Mouse (Mus musculus) G1E (cell line): ENCODE measurements around the gene Fez2. TPM values are rescaled to one million over a fixed set of nuclear protein-coding genes. Genes with fewer than 3 reads are reported as not detected.

Source experiments
- ATAC-seq: 2 replicates; pipeline ENCODE4 v1.8.0; 2016; ENCODE audit warnings: mild to moderate bottlenecking; ENCODE audit not compliant: insufficient number of reproducible peaks, poor library complexity, low FRiP score, severe bottlenecking; ENCODE audit errors: extremely low read depth
- DNase-seq: peaks from one replicate; pipeline ENCODE4 v3.0.0; 2012; ENCODE audit warnings: low spot score
- H3K27me3 ChIP-seq: 2 replicates; pipeline ENCODE4 v1.6.1; 2012; ENCODE audit warnings: mild to moderate bottlenecking, low read length, inconsistent platforms; ENCODE audit not compliant: insufficient read depth
- H3K36me3 ChIP-seq: replicated peaks from 2 replicates; pipeline ENCODE3; 2012; ENCODE audit warnings: mild to moderate bottlenecking, inconsistent platforms
- H3K4me1 ChIP-seq: 2 replicates; pipeline ENCODE4 v1.6.1; 2012; ENCODE audit warnings: low read depth, low read length, inconsistent platforms, mixed read lengths; ENCODE audit not compliant: insufficient read depth
- H3K4me3 ChIP-seq: 2 replicates; pipeline ENCODE4 v1.5.1; 2012; ENCODE audit warnings: low read depth, mild to moderate bottlenecking, inconsistent platforms, low read length, moderate library complexity, mixed read lengths
- H3K9me3 ChIP-seq: replicated peaks from 2 replicates; pipeline ENCODE4 v1.6.1; 2012; ENCODE audit warnings: inconsistent platforms
- CTCF ChIP-seq: IDR thresholded peaks from 2 replicates; pipeline ENCODE4 v1.5.1; 2012; ENCODE audit warnings: low read depth, low read length, inconsistent platforms, mixed read lengths
- GATA1 ChIP-seq: IDR thresholded peaks from 2 replicates; pipeline ENCODE4 v1.6.1; 2012; ENCODE audit warnings: borderline replicate concordance, low read length, inconsistent platforms, mixed read lengths
- GATA2 ChIP-seq: IDR thresholded peaks from 2 replicates; pipeline ENCODE4 v1.6.1; 2012; ENCODE audit warnings: low read depth, low read length, inconsistent platforms, borderline replicate concordance
- POLR2AphosphoS5 ChIP-seq: IDR thresholded peaks from 2 replicates; pipeline ENCODE4 v1.6.1; 2012; ENCODE audit warnings: low read depth, low read length, inconsistent platforms; ENCODE audit not compliant: insufficient replicate concordance
- TAL1 ChIP-seq: conservative IDR thresholded peaks from 2 replicates; pipeline ENCODE4 v1.6.1; 2012; ENCODE audit warnings: low read depth, low read length, inconsistent platforms, mixed read lengths
- polyA plus RNA-seq: library from polyadenylated mRNA; stranded (reverse); fragments of >175 nt; gene quantifications from 2 replicates; pipeline ENCODE4 v1.2.3, GENCODE M21; 2012
- total RNA-seq, 2 experiments: library from RNA; stranded (forward) in 1 of 2; stranded (reverse) in 1 of 2; fragments of 200-1000 nt in 1 of 2; fragments of >200 nt in 1 of 2; fragmentation: Nextera tagmentation in 1 of 2; gene quantifications; 2 replicates each; pipeline ENCODE4 v1.2.3; 2014 to 2017

Fez2 gene
- total and polyA plus RNA-seq, 3 experiments, result 3.1 to 14.6 (median 9.3) TPM

DNA sequence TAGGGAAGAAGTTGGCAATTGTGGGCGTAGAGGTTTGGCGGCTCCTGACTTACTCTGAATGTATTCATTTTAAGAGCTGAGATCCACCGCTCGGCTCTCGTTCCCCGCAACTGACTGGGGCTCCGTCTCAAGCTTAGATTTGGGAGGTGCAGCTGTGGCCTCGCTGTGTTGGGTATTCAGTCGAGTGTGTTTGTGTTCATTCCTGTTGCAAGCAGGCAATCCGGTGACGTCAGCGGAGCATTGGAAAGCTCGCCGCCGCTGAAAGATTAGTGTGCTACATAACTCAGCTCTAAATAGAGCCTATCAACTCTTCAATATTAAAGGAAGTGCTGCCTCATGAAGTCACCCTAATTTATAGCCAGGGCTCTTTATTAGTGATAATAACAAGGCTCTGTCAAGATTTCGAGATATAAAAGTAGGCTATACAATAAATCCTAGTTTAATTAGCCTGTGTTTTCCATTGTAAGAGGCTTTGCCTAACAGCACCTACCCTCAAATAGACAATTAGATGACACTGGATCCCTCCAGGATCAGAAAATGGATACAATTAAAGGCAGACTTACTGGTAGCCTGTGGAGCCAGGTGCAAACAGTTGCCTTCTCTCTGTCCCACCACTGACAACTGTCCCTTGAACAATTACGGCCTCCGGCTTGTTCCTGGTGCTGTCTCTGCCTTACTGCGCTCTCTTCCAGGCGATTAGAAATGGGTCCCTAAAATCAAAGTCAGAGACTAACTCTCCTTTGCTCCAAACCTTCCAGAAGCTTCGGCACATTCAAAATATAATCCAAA is 36.4 kb upstream of the Fez2 start:
- Histone ChIP-seq H3K4me3 (no peak overlapping the region), H3K36me3 (no peaks in the 10 kb centered on the region), H3K27me3 (peaks cover 10% of the 10 kb centered on the region; the same call in 1 of the 2 replicates), H3K9me3 (no peaks in the 10 kb centered on the region), H3K4me1 (peaks cover 10% of the 10 kb centered on the region)
- TF ChIP-seq TAL1, result no peak
- ATAC-seq (no peak), DNase-seq (no peak)

DNA sequence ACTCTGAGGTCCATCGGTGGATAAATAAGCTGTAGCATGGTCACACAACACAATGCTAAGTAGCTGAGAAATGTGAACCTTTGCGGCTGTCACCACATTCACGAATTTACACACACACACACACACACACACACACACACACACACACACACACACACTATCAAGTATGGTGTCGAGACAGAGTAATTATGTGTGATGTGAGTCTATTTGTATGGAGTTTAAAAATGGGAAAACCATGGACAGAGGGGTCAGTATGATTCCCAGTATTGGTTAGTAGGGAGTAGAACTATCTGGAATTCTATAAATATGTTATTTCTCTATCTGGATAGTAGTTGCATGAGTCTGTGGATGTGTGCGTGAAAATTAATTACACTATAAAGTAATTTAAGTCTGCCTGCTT is 35.6 kb upstream of the Fez2 start:
- Histone ChIP-seq H3K36me3 (no peaks in the 10 kb centered on the region), H3K9me3 (no peaks in the 10 kb centered on the region), H3K4me3 (no peak overlapping the region), H3K4me1 (peaks cover 10% of the 10 kb centered on the region), H3K27me3 (peaks cover 10% of the 10 kb centered on the region; the same call in 1 of the 2 replicates)
- DNase-seq (no peak), ATAC-seq (no peak)
- TF ChIP-seq GATA1 (no peak), POLR2AphosphoS5 (no peak), GATA2 (no peak), TAL1 (no peak)

DNA sequence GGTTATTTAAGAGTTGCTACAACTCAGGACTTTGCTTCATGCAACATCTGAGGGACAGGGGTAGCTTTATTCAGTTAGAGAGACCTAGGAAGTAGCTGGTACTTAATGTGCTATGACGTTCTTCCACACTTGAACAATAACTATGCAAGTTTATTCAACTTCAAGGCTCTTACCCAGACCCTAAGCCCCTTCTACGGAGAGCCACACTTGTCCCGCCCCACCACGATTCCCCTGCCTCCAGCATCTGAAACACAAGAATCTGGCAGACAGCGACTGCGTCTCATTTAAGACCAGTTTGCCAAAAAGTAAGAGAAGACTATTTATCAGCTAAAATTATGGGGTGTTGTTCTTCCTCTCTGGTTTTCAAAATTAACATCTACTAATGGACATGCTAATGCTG is 33.9 kb upstream of the Fez2 start:
- Histone ChIP-seq H3K27me3 (peaks cover 10% of the 10 kb centered on the region; the same call in 1 of the 2 replicates), H3K4me1 (peaks cover 10% of the 10 kb centered on the region), H3K9me3 (no peaks in the 10 kb centered on the region), H3K36me3 (no peaks in the 10 kb centered on the region), H3K4me3 (no peak overlapping the region)
- DNase-seq, result no peak
- TF ChIP-seq TAL1, result no peak
- TF ChIP-seq GATA1, result no peak
- no peak for TF ChIP-seq GATA2
- no peak for TF ChIP-seq CTCF
- TF ChIP-seq POLR2AphosphoS5, result no peak
- ATAC-seq, result no peak

DNA sequence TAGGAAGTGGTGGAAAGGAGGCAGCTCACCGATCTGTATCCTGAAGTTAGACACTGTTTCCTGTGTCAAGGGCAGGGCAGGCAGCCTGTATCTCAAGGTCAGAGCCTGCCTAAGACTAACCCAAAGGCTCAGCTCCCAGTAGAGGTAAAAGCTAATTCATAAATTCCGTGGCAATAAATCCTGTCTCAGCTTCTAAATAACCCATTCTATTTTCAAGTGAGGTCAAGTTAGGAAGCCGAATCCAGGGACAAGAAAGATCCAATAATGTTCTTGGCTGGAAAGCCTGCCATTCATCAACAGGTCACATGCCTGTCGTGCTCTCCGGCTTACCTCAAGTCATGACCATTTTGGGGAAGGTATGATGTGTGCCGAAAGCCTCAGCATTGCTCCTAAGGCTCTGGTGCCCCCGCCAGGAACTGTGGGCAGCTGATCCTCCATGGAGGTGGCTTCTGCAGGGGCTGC is 33.4 kb upstream of the Fez2 start:
- no peak for ATAC-seq
- DNase-seq, result no peak
- peaks cover 10% of the 10 kb centered on the region for H3K4me1 ChIP-seq
- no peaks in the 10 kb centered on the region for H3K9me3 ChIP-seq
- peaks cover 10% of the 10 kb centered on the region; the same call in 1 of the 2 replicates for H3K27me3 ChIP-seq
- TF ChIP-seq GATA1, result no peak
- no peak for TF ChIP-seq POLR2AphosphoS5
- no peak for TF ChIP-seq TAL1
- TF ChIP-seq GATA2, result no peak
- no peak for TF ChIP-seq CTCF
- no peaks in the 10 kb centered on the region for H3K36me3 ChIP-seq
- no peak overlapping the region for H3K4me3 ChIP-seq

- DNase-seq, result no peak
- no peak for TF ChIP-seq GATA2
- no peak for TF ChIP-seq GATA1
- TF ChIP-seq POLR2AphosphoS5, result no peak
- TF ChIP-seq CTCF, result no peak
- no peak for TF ChIP-seq TAL1
- peaks cover 6% of the 10 kb centered on the region for H3K4me1 ChIP-seq
- peaks cover 9% of the 10 kb centered on the region; the same call in 1 of the 2 replicates for H3K27me3 ChIP-seq
- no peaks in the 10 kb centered on the region for H3K9me3 ChIP-seq
- no peaks in the 10 kb centered on the region for H3K36me3 ChIP-seq
- no peak overlapping the region for H3K4me3 ChIP-seq
- no peak for ATAC-seq
Measured at GRCm38 (mm10) chr17:78449635-78450197, 31.8 kb upstream of the Fez2 start.

GRCm38 (mm10) chr17:78444826-78445225 is 26.9 kb upstream of the Fez2 start:
- no peak overlapping the region for H3K4me3 ChIP-seq
- H3K27me3 ChIP-seq, result peaks cover 6% of the 10 kb centered on the region; the same call in 1 of the 2 replicates
- H3K9me3 ChIP-seq, result no peaks in the 10 kb centered on the region
- ATAC-seq, result no peak
- TF ChIP-seq TAL1, result no peak
- TF ChIP-seq CTCF, result no peak
- TF ChIP-seq GATA1, result no peak
- TF ChIP-seq POLR2AphosphoS5, result no peak
- no peak for TF ChIP-seq GATA2
- no peaks in the 10 kb centered on the region for H3K4me1 ChIP-seq
- no peaks in the 10 kb centered on the region for H3K36me3 ChIP-seq
- no peak for DNase-seq
